Mouse (Mus musculus): ENCODE measurements around the gene Macrod1.
"Not testable (repeated sequence)": the region's sequence is repeated elsewhere in the genome, so short reads cannot be mapped to it uniquely, and the experiment has no call there.

The Macrod1 gene

DNA sequence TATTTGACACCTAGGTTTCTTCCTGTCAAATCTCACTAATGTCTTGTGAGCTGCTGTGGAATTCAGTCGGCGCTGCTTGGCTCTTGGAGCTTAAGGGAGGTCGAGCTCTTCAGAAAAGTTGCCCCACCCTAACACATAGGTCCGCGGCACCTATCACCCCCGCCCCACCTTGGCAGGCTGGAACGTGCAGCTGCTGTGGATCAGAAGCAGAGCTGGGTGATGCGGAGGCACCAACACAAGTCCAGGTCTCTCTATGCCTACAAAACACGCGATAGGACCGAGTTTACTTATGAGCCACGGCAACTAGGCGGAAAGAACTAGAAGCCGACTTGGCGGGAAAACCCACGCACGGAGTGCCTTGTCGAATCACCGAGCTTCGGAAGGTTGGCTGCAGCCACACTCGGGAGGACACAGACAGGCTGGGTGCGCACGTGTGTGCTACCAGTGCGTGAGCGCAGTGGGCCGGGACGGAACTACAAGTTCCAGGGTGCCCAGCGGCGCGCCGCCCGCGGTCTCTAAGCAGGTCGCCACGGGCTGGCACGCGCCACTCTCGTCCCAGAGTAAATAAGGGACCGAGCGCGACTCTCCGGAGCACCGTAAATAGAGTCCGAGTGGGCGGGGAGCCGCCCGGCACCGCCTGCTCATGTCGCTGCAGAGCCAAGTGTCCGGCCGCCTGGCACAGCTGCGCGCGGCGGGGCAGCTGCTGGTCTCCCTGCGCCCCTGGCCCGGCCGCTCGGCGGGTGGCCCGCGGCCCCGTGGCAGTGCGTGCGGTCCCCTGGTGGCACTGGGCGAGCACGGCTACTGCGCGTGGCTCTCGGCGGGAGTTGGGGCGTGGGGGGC lies at the start of gene Macrod1:
Macrod1 (plus strand) TSS at position 563 of the 840 bp plus-strand sequence.
- peak; percentile 85 for DNase-seq (ENCODE audit: low read depth, low spot score)

DNA sequence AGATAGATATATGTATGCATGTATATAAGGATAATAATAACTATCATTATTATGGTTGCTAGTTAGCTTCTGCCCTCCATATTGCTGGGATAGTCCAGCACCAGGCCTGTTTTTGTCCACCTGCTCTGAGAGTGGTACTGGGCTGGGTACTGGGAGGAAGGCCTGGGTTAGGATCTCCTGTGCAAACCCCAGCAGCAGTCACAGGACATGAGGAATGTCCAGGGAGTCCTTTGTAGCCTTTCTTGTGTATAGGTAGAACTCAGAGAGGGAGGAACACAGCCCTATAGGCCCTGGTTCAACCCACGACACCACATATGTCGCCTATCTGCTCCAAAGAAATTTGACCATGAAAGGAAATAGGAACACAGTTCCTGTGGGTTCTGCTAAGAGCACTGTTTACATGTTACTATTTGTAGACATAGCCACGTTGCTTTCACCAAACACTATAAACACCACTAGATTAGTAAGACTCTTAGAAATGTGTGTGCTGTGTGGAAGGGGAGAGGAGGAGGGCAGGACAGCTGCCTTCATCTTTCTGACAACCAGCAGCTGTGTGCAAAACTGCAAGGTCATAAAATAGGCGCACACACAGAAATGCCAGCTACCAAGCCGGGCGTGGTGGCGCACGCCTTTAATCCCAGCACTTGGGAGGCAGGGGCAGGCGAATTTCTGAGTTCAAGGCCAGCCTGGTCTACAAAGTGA lies 49.6 kb upstream of the Macrod1 start:
- no peak for DNase-seq (ENCODE audit: low read depth, low spot score)

DNA sequence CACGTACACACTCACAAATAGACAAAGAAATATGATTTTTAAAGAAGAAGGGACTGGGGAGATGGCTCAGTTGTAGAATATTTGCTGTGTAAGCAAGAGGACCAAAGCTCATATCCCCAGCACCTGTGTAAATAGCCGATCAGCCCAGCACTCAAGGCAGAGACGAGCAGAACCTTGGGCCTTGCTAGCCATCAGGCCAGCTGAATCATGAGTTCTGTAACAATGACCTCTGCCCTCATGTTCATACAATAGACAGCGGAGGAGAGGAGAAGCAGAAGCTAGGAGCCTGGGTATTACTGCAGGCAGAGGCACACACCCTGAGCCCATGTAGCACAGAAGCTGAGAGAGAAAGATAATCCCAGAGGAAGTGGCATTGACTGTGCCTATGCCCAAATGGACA lies 44.2 kb upstream of the Macrod1 start:
- no peak for DNase-seq (ENCODE audit: low read depth, low spot score)

DNA sequence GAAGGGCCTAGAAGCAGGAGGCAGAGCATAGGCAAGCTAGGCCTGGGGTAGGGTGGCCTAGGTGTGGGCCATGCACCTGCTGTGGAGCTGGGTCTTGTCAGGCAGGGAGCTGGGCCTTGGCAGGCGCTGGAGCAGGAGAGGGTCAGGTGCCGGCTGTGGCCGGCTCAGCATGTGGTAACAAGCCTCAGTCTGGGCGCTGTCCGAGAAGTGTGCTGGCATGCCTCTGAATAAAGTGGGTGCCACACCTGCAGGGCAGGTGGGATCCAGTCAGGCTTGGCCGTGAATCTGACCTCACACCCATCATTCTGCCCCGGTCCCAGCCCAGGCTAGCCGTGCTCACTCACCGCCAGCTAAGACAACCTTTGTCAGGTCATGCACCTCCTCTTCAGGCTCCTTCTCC lies 42.6 kb upstream of the Macrod1 start:
- no peak for DNase-seq (ENCODE audit: low read depth, low spot score)

DNA sequence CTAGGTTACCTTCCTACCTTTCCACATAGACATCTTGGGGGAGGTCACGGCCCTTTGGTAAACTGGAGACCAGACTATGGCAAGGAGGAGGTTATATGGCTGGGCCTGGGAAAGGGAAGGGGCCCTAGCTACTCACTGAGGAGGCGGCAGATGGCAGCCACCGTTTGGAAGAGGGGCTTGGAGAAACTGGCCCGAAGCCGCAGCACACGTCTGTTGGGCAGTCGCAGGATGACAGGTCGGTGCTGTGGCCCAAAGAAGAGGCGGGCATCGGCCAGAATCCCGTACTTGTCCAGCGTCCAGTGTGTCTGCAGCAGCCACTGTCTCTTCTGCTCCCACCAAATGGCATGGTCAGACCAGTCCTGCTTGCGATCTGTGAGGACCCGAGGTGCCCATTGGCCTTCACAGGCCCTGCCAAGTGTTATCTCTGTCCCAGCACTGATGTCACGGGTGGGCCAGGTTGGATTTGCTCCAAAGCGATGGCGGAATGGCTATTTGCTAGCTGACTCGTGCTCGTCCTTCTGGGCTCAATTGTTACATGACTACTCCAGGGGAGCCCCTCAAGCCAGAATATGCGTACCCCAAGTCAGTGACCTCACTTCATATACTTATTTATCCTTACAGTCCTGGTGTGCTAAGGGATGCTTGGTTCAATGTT lies 42.0 kb upstream of the Macrod1 start:
- no peak for DNase-seq (ENCODE audit: low read depth, low spot score)

DNA sequence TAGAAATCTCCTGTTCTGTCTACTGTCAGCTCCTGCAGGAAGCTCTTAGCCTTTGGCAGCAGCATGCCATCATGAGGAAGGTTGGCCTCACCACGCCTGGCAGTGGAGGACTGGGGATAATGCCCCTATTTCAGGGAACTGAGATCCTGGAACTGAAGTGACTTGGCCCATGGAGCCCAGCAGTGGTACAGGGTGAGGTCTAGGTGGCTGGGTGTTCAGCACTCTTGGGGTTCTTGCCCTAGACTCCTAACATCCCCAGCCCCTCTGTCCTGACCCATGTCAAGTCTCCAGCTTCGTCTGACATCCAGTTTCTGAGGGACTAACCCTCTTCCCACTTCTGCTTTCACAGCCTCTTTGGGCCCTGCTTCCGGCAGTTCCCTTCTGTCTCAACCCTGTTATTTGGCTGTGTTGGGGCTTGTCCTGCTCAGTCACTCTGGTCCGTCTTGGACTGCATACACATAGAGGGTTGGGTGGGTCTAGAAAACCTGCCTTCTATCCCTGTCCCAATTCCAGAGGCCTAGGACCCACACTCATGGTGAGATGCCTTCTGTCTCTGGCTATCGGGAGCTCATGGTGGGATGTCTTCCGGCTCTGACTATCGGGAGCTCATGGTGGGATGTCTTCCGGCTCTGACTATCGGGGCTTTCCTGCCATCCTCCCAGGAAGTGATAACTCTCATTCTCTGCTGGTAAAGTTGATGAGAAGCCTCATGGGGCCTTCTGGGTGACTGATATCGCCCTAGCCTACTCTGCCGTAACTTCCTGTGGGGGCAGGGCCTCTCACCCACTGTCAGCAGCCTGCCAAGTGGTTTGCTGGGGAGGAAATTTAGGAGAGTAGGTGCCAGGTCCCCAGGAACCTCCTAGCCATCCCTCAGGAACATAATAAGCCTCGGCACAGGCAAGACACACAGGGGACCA lies 38.8 kb upstream of the Macrod1 start:
- peak; percentile 86 for DNase-seq (ENCODE audit: low read depth, low spot score)

DNA sequence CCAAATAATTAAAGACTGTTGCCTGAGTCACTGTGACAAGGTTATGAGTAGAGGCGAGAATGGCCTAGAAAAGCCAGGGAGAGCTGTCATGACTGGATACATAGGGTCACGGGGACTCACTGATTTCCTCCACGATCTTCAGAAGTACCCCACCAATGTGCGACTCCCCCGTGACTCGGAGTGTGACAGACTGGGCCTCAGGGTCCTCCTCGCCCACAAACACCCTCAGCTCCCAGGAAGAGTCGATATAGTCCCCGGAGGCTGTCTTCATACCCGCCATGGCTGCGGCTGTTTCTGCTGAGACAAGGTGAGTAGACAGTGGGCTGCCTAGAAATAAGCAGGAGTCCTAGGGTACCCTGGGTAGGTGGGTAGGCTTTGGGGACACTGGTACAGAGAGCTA lies 38.1 kb upstream of the Macrod1 start:
- DNase-seq (ENCODE audit: low read depth, low spot score), result no peak

DNA sequence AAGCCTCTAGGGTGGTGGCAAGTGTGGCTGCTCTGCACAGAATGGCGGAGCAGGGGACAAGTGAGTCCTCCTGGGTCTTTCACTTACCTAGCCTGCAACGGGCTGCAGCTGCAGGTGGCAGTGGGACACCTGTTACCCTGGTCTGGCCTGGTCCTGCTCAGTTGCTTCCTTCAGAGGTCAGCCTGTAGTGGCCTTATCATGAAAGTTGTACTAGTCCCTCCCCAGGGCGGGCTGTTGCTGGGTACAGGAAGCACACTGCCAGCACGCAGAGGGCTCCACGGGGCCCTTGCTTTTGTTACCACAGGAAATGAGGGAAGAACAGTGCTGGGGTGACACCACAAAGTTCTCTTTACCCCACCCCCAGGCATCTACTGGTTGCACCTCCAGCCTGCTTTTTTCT lies 37.4 kb upstream of the Macrod1 start, which contains the start of gene Fermt3:
Fermt3 (minus strand) TSS at position 279 of the 400 bp plus-strand sequence.
- peak; percentile 90 for DNase-seq (ENCODE audit: low read depth, low spot score)

DNA sequence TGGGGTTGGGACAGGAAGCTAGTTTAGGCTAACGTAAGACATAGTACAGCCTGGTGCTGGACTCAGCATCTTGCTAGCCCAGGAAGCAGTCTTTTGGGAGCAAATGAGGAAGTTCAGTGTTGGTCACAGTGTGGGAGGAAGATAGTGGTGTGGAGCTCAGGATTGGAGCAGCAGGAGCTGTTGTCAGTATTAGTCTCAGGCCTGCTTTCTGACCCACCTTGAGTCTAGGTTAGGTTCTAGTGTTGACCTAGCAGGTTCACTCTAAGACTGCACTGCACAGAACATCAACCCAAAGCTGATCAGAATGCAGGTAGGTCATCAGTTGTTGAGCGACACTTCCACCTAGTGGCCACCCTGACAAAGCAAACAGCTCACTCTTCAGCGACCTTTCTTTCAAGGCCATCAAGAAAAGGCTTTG lies 36.4 kb upstream of the Macrod1 start:
- DNase-seq (ENCODE audit: low read depth, low spot score), result peak; percentile 83

DNA sequence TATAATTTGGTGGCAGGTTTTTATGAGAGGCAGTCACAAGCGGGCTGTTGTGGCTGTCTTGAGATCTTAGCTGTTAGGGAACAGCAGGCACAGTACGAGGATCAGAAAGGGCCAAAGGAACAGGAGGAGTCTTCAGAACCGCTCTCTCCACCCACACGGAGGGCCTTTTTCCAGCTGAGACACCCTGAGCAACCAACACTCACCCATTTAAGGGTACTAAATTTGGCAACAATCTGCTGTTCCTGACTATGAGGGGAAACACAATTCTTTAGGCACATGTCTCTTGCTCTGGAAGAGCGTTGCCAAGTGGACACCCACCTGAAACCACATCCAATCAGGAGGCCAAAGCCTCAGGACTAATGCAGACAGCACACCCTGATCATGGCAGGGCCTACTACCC lies 27.1 kb upstream of the Macrod1 start:
- no peak for DNase-seq (ENCODE audit: low read depth, low spot score)

DNA sequence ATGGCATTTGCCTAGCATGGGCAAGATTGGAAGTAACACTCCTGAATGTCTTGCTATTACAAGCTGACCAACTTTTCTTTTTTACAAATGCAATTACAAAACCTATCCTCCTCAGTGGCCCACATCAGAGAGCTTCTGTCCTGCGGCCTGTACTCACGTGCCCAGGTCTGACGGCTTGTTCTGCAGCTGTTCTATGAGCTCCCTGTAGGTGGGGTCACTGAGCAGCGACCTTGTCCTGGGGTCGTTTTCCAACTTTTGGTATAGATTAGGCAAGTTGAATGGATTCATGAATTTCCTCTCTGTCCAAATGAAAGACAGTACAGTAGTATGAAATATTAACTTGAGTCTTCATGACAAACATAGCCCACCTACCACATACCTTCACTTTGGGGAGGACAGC lies 22.6 kb upstream of the Macrod1 start:
- DNase-seq (ENCODE audit: low read depth, low spot score), result no peak

DNA sequence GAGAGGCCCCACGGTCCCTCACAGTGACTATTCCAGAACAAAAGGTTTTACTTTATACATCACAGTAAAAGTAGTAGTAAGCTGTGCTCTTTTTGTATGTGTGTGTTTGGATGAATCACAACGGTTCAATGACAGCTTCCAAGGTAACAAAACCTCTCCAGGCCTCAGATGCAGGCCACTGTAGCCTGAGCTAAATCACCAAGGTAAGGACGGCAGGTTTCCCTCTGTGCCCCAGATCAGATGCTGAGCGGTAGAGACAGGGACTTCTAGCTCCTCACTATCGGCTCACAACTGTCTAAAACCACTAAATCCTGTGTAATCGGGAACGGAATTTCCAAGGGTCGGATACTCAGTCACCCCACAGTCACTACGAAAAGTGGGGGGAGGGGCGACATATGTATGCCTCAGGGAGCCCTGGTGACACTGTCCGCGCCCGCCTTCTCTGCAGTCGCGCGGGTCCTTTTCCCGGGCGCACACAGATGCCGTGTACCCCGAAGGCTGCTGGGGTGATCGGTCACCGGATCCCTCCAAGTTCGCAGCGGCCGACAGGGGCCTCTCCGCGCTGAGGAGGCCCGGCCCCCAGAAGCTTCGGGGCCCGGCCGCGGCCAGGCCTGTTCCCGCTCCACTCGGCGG lies 17.4 kb upstream of the Macrod1 start:
- DNase-seq (ENCODE audit: low read depth, low spot score), result peak; percentile 82

DNA sequence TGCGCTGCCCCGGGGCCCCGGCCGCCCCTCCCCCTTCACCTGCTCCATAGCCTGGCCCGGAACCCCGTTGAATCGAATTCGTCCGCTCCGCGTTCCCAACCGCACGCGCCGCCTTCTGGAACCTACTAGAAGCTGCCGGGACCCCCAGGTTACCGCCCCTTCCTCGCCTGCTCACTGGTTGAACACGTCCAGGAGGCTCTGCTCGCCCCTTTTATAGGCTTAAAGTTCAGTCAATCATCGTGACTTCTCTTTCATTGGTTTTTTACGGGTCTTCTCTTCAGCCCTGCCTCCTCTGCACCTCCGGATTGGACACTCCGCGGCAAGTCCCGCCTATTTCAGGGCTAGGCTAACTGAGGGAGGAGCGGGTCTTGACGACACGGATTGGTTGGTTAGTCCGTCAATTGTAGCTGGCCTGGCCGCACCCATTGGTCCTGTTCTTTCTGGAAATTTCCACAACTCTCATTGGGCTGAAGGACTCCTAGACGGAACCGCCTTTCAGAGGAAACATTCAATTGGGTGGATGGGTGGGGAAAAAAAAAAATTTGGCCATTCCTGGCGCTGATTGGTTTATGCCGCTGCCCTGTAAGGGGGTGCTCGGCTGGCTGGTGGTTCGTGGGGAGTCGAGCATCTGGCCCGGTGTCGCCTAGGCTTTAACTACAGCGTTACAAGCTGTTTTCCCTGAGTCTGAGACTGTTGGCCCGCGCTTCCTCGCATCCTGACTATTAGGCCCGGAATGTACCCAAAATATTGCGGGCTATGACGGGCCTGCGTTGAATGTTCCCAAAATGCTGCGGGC lies 16.6 kb upstream of the Macrod1 start, which contains the start of gene Stip1:
Stip1 (minus strand) TSS at position 127 of the 796 bp plus-strand sequence.
- peak; percentile 100 for DNase-seq (ENCODE audit: low read depth, low spot score)

DNA sequence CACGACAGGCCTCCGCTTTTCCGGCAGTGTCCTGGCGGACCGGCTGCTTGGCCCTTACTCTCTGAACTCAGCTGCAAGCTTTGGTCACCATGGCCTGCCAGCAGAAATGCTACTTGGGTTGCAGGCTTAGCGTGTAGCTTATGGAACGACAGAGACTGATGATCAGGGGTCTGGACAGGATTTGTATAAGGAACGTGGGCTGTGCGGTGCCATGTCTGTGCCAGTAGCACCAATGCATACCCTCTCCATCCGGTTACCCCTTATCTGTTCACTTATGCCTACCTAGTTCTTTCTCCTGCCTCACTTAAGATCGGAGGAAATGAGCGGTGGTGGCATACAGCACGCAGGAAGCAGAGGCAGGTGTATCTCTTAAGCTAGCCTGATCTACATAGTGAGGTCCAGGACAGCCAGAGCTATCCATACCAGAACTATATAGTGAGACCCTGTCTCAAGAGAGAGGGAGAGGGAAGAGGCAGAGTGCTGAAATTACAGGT lies 15.9 kb upstream of the Macrod1 start:
- peak; percentile 64 for DNase-seq (ENCODE audit: low read depth, low spot score)

DNA sequence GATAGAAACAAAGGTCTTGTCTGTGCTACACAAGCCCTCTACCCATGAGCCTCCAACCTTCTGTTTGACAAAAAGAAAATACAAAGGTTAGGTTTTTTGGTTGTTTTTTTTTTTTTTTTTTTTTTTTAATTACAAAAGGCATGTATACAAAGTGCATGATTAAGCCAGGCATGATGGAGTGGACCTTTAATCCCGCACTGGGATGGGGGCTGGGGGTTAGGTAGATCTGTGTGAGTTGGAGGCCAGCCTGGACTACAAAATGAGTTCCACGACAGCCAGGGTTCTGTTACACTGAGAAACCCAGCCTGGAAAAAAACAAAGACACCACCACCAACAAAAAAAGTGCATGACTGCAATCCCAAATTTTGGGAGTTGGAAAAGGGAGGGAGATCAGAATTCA lies 15.4 kb upstream of the Macrod1 start:
- no peak for DNase-seq (ENCODE audit: low read depth, low spot score)

DNA sequence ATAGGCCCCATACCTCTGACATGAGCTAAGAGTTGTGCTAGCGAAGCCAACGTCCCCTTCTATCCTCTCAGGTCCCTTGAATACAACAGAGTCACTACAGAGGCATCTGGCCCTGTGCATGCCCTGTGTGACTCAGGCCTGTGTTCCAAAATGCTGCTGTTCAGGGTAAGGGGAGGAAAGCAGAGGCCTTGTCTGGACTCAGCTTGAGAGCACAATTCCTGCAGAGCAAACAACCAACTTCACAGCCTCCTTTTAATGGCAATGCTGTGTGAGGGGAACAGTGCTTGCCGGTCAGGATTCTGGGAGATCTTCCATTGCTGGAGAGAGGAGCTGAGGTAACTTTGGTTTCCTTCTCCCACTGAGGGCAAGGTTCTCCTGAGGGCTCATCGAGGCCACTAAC lies 12.3 kb upstream of the Macrod1 start:
- no peak for DNase-seq (ENCODE audit: low read depth, low spot score)

DNA sequence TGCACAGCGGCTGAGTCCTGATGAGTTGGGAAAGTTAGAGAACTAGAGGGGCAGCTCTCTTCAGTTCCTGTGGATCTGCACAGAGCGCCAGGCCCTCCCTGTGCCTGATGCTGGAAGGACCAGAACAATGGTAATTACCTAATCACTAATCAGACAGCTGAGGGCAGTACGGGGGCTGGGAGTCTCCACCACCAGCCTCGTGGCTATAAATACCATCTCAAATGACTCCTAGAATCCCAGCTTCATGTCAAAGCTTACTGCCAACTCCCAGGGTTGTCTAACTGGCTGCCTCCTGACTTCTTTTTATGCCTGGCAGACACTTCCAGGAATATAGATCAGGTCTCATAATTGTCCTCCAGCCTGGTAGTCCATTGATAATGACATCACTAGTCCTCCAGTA lies 11.9 kb upstream of the Macrod1 start:
- DNase-seq (ENCODE audit: low read depth, low spot score), result no peak

DNA sequence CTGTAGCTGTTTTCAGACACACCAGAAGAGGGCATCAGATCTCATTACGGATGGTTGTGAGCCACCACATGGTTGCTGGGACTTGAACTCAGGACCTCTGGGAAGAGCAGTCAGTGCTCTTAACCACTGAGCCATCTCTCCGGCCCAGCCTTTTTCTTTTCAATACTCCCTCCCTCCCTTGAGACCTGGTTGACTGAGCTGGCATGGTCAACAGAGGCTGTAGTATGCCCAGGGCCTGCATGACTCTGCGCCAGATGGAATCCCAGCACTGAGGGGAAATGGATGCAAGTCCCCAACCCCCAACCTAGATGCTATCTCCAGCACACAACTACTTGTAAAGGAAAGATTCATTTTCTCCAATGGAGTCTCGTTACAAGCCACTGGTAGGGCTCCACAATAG lies 3.2 kb upstream of the Macrod1 start:
- DNase-seq (ENCODE audit: low read depth, low spot score), result not testable (repeated sequence)

DNA sequence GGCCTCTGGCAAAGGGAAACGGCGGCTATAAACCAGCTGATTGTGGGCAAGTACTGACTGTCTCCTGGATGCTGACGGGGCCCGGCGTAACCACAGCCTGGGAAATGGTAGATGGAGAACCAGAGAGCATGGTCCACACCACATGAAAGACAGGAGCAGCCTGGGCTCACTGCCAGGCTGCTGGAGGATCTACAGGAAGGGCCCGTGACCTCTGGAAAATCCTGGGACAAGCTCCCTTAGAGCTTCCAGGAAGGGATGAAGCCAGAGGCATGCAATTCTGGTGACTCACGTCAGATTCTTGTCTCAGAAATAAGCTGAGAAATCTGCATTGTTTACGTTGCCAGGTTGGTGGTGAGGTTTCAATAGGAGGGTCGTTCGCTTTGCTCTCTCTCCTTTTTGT lies 1.8 kb upstream of the Macrod1 start:
- DNase-seq (ENCODE audit: low read depth, low spot score), result no peak

DNA sequence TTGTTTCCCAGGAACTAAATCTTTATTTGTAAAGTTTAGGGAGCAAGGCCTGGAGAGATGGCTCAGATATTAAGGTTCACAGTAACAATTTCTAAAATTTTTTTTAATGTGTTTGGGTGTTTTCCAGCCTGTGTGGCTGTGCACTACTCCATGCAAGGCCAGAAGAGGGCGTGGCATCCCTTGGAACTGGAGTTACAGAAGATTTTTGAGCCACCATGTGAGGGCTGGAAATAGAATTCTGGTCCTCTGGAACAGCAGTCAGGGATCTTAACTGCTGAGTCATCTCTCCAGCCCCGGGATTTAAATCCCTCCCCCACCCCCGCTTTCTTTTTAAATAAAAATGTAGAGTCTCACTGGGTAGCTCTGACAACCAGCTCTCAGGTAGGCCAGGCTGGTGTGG lies 1.4 kb upstream of the Macrod1 start:
- no peak for DNase-seq (ENCODE audit: low read depth, low spot score)
